Mouse (Mus musculus): ENCODE results near the gene Opa3.
A peak's percentile ranks its signal among the peaks of the same experiment; 100 is the strongest.

Gene Opa3

GRCm38 (mm10) chr7:19282791-19283405, 54.8 kb downstream of the Opa3 start:
- DNase-seq: peak; percentile 64

- peak; percentile 39 for DNase-seq
Observed at GRCm38 (mm10) chr7:19283406-19283804, 55.3 kb downstream of the Opa3 start.

GRCm38 (mm10) chr7:19284763-19285162, 56.6 kb downstream of the Opa3 start:
- peak; percentile 79 for DNase-seq

GRCm38 (mm10) chr7:19290969-19291596, 62.9 kb downstream of the Opa3 start:
- peak; percentile 42 for DNase-seq

- peak; percentile 98 for DNase-seq
Observed at GRCm38 (mm10) chr7:19295503-19296185, 67.5 kb downstream of the Opa3 start.

GRCm38 (mm10) chr7:19297034-19297433, 68.9 kb downstream of the Opa3 start:
- no peak for DNase-seq

- no peak for DNase-seq
Observed at GRCm38 (mm10) chr7:19297794-19298193, 69.7 kb downstream of the Opa3 start.

GRCm38 (mm10) chr7:19299194-19299593, 71.1 kb downstream of the Opa3 start:
- peak; percentile 62 for DNase-seq

GRCm38 (mm10) chr7:19300501-19301421, 72.6 kb downstream of the Opa3 start:
- peak; percentile 81 for DNase-seq

- no peak for DNase-seq
Observed at GRCm38 (mm10) chr7:19301461-19302263, 73.5 kb downstream of the Opa3 start.

GRCm38 (mm10) chr7:19302264-19303045, 74.3 kb downstream of the Opa3 start:
- DNase-seq: no peak

GRCm38 (mm10) chr7:19303046-19303305, 74.8 kb downstream of the Opa3 start:
- DNase-seq: no peak

- peak; percentile 71 for DNase-seq
Observed at GRCm38 (mm10) chr7:19303770-19304169, 75.6 kb downstream of the Opa3 start.

GRCm38 (mm10) chr7:19304501-19305412, 76.6 kb downstream of the Opa3 start:
- no peak for DNase-seq

GRCm38 (mm10) chr7:19305413-19305735, 77.2 kb downstream of the Opa3 start:
- DNase-seq: no peak
